Mouse (Mus musculus): ENCODE results near the gene Ddx59.

GRCm38 (mm10) chr1:136379261-136379660 lies 35.8 kb upstream of the Ddx59 start:
- TF ChIP-seq CTCF (conservative IDR thresholded peaks at IDR 0.05; ENCODE audit: low read length) (no peak), NANOG (IDR thresholded peaks at IDR 0.05; ENCODE audit: borderline replicate concordance, low read length) (no peak)
